Mouse (Mus musculus) hindbrain, embryonic 12.5 days (tissue): ENCODE results near the gene Psmg3. TPM values are rescaled to one million over a fixed set of nuclear protein-coding genes. Genes with fewer than 3 reads are reported as not detected.

Experiments
- ATAC-seq: fragments of 200-750 bp; cut with Nextera tagmentation; 2 replicates; pipeline ENCODE4 v1.8.0; 2017; ENCODE audit warnings: moderate TSS enrichment; ENCODE audit not compliant: low FRiP score
- H3K27ac ChIP-seq: fragments of 300-500 bp; sonication (generic); 2 replicates; pipeline ENCODE4 v1.5.1; 2016; ENCODE audit warnings: mild to moderate bottlenecking
- H3K27me3 ChIP-seq: fragments of 300-500 bp; sonication (generic); 2 replicates; pipeline ENCODE4 v1.6.1; 2016; ENCODE audit warnings: mild to moderate bottlenecking
- H3K36me3 ChIP-seq: fragments of 300-500 bp; sonication (generic); 2 replicates; pipeline ENCODE4 v1.6.1; 2016; ENCODE audit warnings: mild to moderate bottlenecking
- H3K4me1 ChIP-seq: fragments of 300-500 bp; sonication (generic); 2 replicates; pipeline ENCODE4 v1.6.1; 2016
- H3K4me2 ChIP-seq: fragments of 300-500 bp; sonication (generic); replicated peaks from 2 replicates; pipeline ENCODE4 v1.6.1; 2016; ENCODE audit warnings: mild to moderate bottlenecking
- H3K4me3 ChIP-seq: fragments of 300-500 bp; sonication (generic); 2 replicates; pipeline ENCODE4 v1.5.1; 2016; ENCODE audit warnings: mild to moderate bottlenecking
- H3K9ac ChIP-seq: fragments of 300-500 bp; sonication (generic); 2 replicates; pipeline ENCODE4 v1.6.1; 2016; ENCODE audit warnings: mild to moderate bottlenecking, moderate library complexity
- H3K9me3 ChIP-seq: fragments of 300-500 bp; sonication (generic); replicated peaks from 2 replicates; pipeline ENCODE4 v1.6.1; 2016; ENCODE audit warnings: mild to moderate bottlenecking
- WGBS: fragments of 180-500 bp; shearing (Covaris S2); methylation state at CpG from one replicate; pipeline ENCODE4 v1.1.7; 2016; 5-methylcytosine and 5-hydroxymethylcytosine counted together
- polyA plus RNA-seq: library from polyadenylated mRNA; unstranded; fragments of >200 nt; fragmentation: Nextera tagmentation; extraction: Ambion mirVana; gene quantifications from 2 replicates; pipeline ENCODE4 v1.2.1, GENCODE M21; 2016

Gene Psmg3
- polyA plus RNA-seq = 55.8 and 66.6 TPM in 2 replicates

GRCm38 (mm10) chr5:139826357-139827055 lies at the start of gene Psmg3, which contains the start of gene Gm26938:
Gene Psmg3 (minus strand): TSS chr5:139826885.
Gene Gm26938 (minus strand): TSS chr5:139826407.
- Histone ChIP-seq H3K9ac (peak within 1 kb of the TSS; percentile 81), H3K27me3 (no peaks in the 10 kb centered on the region), H3K4me2 (peak within 1 kb of the TSS; percentile 93), H3K4me1 (peaks cover 16% of the 10 kb centered on the region), H3K4me3 (peak within 1 kb of the TSS; percentile 86), H3K36me3 (peaks cover 30% of the 10 kb centered on the region), H3K9me3 (no peaks in the 10 kb centered on the region), H3K27ac (peak within 1 kb of the TSS; percentile 77)
- ATAC-seq = peak; percentile 71
- WGBS = under 1% methylated on average over 43 of the region's 43 CpGs

GRCm38 (mm10) chr5:139871526-139871925 lies 44.8 kb upstream of the Psmg3 start:
- Histone ChIP-seq H3K4me2 (no peak overlapping the region), H3K27ac (no peak overlapping the region), H3K9ac (no peak overlapping the region), H3K4me1 (no peaks in the 10 kb centered on the region), H3K9me3 (no peaks in the 10 kb centered on the region), H3K27me3 (no peaks in the 10 kb centered on the region; the same call in 1 of the 2 replicates), H3K36me3 (no peaks in the 10 kb centered on the region), H3K4me3 (no peak overlapping the region)
- WGBS = 85% methylated on average over 1 of the region's 1 CpGs
- ATAC-seq = no peak

- WGBS = 31% methylated on average over 4 of the region's 4 CpGs
- H3K27ac ChIP-seq = no peak overlapping the region
Observed at GRCm38 (mm10) chr5:139870886-139871285, 44.2 kb upstream of the Psmg3 start.

GRCm38 (mm10) chr5:139862759-139863158 lies 36.1 kb upstream of the Psmg3 start:
- peaks cover 10% of the 10 kb centered on the region; the same call in 1 of the 2 replicates for H3K27me3 ChIP-seq
- WGBS = 60% methylated on average over 4 of the region's 4 CpGs
- H3K9ac ChIP-seq = no peak overlapping the region
- no peak overlapping the region for H3K4me2 ChIP-seq
- H3K36me3 ChIP-seq = no peaks in the 10 kb centered on the region
- H3K9me3 ChIP-seq = no peaks in the 10 kb centered on the region
- ATAC-seq = no peak
- 0 out of 2 replicates have a peak overlapping the region, but pooled peaks have one; percentile 44 for H3K27ac ChIP-seq
- H3K4me1 ChIP-seq = peaks cover 10% of the 10 kb centered on the region
- no peak overlapping the region for H3K4me3 ChIP-seq

More at GRCm38 (mm10) chr5:139870886-139871285, 44.2 kb upstream of the Psmg3 start:
- ATAC-seq = no peak
- Histone ChIP-seq H3K36me3 (no peaks in the 10 kb centered on the region), H3K9me3 (no peaks in the 10 kb centered on the region), H3K4me3 (no peak overlapping the region), H3K27me3 (peaks cover under 1% of the 10 kb centered on the region; the same call in 1 of the 2 replicates), H3K9ac (no peak overlapping the region), H3K4me2 (no peak overlapping the region), H3K4me1 (no peaks in the 10 kb centered on the region)

- Histone ChIP-seq H3K4me1 (peaks cover 10% of the 10 kb centered on the region), H3K4me2 (peak overlapping the region; percentile 24), H3K36me3 (no peaks in the 10 kb centered on the region), H3K27ac (peak overlapping the region; percentile 61; the same call in 1 of the 2 replicates), H3K9ac (no peak overlapping the region), H3K27me3 (peaks cover 8% of the 10 kb centered on the region; the same call in 1 of the 2 replicates), H3K4me3 (no peak overlapping the region), H3K9me3 (no peaks in the 10 kb centered on the region)
- WGBS = 36% methylated on average over 15 of the region's 15 CpGs
- peak; percentile 76 for ATAC-seq
Observed at GRCm38 (mm10) chr5:139860328-139861104, 33.8 kb upstream of the Psmg3 start.

GRCm38 (mm10) chr5:139849626-139850320 lies 23.1 kb upstream of the Psmg3 start:
- peaks cover 3% of the 10 kb centered on the region; the same call in 1 of the 2 replicates for H3K27me3 ChIP-seq
- H3K27ac ChIP-seq = no peak overlapping the region
- peaks cover 6% of the 10 kb centered on the region for H3K9me3 ChIP-seq
- no peaks in the 10 kb centered on the region for H3K36me3 ChIP-seq
- no peak for ATAC-seq
- no peak overlapping the region for H3K9ac ChIP-seq
- H3K4me2 ChIP-seq = no peak overlapping the region
- H3K4me1 ChIP-seq = peaks cover 7% of the 10 kb centered on the region; the same call in 1 of the 2 replicates
- no peak overlapping the region for H3K4me3 ChIP-seq
- WGBS = 80% methylated on average over 12 of the region's 12 CpGs

- no peak overlapping the region for H3K27ac ChIP-seq
- peaks cover 1% of the 10 kb centered on the region; the same call in 1 of the 2 replicates for H3K9me3 ChIP-seq
- H3K4me2 ChIP-seq = no peak overlapping the region
- H3K4me3 ChIP-seq = no peak overlapping the region
- no peak overlapping the region for H3K9ac ChIP-seq
- WGBS = 16% methylated on average over 3 of the region's 3 CpGs
- ATAC-seq = no peak
- H3K27me3 ChIP-seq = no peaks in the 10 kb centered on the region
- no peaks in the 10 kb centered on the region for H3K36me3 ChIP-seq
- H3K4me1 ChIP-seq = peaks cover 3% of the 10 kb centered on the region; the same call in 1 of the 2 replicates
Observed at GRCm38 (mm10) chr5:139839142-139839541, 12.5 kb upstream of the Psmg3 start.

- Histone ChIP-seq H3K27ac (no peak overlapping the region), H3K4me2 (no peak overlapping the region), H3K4me1 (peaks cover 3% of the 10 kb centered on the region; the same call in 1 of the 2 replicates), H3K9ac (no peak overlapping the region), H3K27me3 (no peaks in the 10 kb centered on the region), H3K36me3 (no peaks in the 10 kb centered on the region), H3K9me3 (no peaks in the 10 kb centered on the region), H3K4me3 (no peak overlapping the region)
- WGBS = 15% methylated on average over 2 of the region's 2 CpGs
- peak; percentile 61; the same call in 1 of the 2 replicates for ATAC-seq
Observed at GRCm38 (mm10) chr5:139838476-139838892, 11.8 kb upstream of the Psmg3 start.

- no peak overlapping the region for H3K4me2 ChIP-seq
- no peaks in the 10 kb centered on the region for H3K9me3 ChIP-seq
- H3K4me1 ChIP-seq = peaks cover 3% of the 10 kb centered on the region; the same call in 1 of the 2 replicates
- no peak overlapping the region for H3K4me3 ChIP-seq
- H3K27me3 ChIP-seq = no peaks in the 10 kb centered on the region
- H3K27ac ChIP-seq = no peak overlapping the region
- H3K36me3 ChIP-seq = no peaks in the 10 kb centered on the region
- no peak for ATAC-seq
- H3K9ac ChIP-seq = no peak overlapping the region
- WGBS = 87% methylated on average over 7 of the region's 7 CpGs
Observed at GRCm38 (mm10) chr5:139835706-139836105, 9.0 kb upstream of the Psmg3 start.

- H3K4me1 ChIP-seq = 0 out of 2 replicates have a peak, but pooled peaks cover under 1% of the 10 kb centered on the region
- H3K27ac ChIP-seq = no peak overlapping the region
- no peak overlapping the region for H3K9ac ChIP-seq
- H3K4me3 ChIP-seq = no peak overlapping the region
- no peak for ATAC-seq
- H3K9me3 ChIP-seq = no peaks in the 10 kb centered on the region
- WGBS = 78% methylated on average over 7 of the region's 7 CpGs
- H3K27me3 ChIP-seq = no peaks in the 10 kb centered on the region
- H3K4me2 ChIP-seq = no peak overlapping the region
- no peaks in the 10 kb centered on the region for H3K36me3 ChIP-seq
Observed at GRCm38 (mm10) chr5:139832125-139832524, 5.4 kb upstream of the Psmg3 start.

GRCm38 (mm10) chr5:139830734-139831133 lies 4.0 kb upstream of the Psmg3 start:
- Histone ChIP-seq H3K4me1 (peaks cover 6% of the 10 kb centered on the region), H3K27me3 (no peaks in the 10 kb centered on the region), H3K36me3 (no peaks in the 10 kb centered on the region), H3K27ac (no peak overlapping the region), H3K4me3 (no peak overlapping the region), H3K9me3 (no peaks in the 10 kb centered on the region), H3K9ac (no peak overlapping the region), H3K4me2 (no peak overlapping the region)
- 85% methylated on average over 3 of the region's 3 CpGs for WGBS
- no peak for ATAC-seq
